Mouse (Mus musculus) layer of hippocampus, postnatal 36 days (tissue): ENCODE measurements around the gene H2-Q1. TPM values are rescaled to one million over a fixed set of nuclear protein-coding genes. Genes with fewer than 3 reads are reported as not detected.
A peak's percentile ranks its signal among the peaks of the same experiment; 100 is the strongest.
"Not testable (repeated sequence)": the region's sequence is repeated elsewhere in the genome, so short reads cannot be mapped to it uniquely, and the experiment has no call there.

Experiments used
- DNase-seq, 2 experiments: peaks; one replicate each; pipeline ENCODE4 v3.0.0; 2022
- total RNA-seq, 2 experiments: library from RNA; stranded (reverse); gene quantifications; 2 replicates each; pipeline ENCODE4 v1.2.3; 2021

The H2-Q1 gene
- total RNA-seq = under 1 TPM in 1 of 2 experiments, not detected in 1; 0.20 TPM

- no peak for DNase-seq
Observed at GRCm38 (mm10) chr17:35320327-35321081, at the start of gene H2-Q1. H2-Q1 (plus strand) TSS chr17:35320405.

DNA sequence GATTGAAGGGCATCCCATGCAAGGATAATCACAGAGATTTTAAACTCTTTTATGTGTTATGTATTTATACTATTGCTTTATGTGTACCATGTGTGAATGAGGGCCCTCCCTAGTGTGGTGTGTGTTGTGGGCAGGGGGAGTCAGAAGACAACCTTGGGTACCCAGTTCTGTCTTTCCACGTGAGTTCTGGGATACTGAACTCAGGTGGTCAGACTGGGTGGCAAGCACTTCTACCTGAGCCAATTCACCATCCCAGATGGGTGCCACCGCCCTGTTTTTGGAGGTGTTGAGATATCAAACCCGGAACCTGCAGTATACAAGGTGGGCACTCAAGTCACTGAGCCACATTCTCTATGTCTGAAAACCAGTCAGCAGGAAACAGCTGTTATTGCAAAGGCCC lies 48.0 kb upstream of the H2-Q1 start:
- no peak for DNase-seq

DNA sequence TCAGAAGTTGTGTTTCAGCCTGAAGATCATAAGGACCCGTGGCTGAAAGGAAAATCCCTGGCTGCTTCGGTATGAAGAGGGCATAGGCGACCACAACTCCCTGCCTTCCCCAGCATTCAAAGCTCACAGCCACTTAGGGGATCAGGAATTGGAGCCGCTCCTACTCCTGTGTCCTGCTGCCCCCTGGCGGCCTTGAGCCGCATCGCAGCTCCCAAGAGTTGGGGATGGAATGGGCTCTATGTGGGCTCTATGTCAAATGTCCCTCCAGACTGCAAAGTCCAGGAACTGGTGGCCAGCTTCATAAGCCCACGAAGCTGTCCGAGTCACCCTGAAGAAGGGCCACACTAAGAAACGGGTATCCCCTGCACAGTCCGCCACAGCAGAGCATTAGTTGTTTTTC lies 45.4 kb upstream of the H2-Q1 start:
- DNase-seq = peak; percentile 82 to 83

DNA sequence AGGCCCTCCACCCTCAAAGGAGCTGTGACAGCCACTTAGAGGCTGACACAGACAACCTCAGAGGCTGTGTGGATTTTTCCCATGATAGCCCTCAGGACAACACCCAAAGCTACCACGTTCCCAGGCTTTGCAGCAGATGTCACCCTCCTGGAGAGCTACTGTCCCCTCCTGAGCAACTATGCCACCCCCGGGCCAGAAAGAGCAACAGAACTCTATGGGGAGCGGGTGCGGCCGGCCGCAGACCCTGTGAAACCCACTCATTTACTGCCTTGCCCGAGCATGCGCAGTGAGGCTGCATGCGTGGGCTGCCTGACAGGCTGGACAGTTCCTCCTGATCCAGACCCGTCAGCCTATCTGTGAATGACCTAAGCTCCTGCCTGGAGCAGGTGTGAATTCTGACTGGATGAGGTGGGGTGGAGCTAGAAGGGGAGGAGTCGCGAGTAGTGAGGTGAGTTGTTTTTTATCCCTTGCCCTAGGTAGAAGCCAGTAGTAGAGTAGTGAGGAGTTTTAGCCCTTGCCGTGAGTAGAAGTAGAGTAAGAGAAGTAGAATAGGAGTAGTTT lies 43.8 kb upstream of the H2-Q1 start:
- no peak for DNase-seq

DNA sequence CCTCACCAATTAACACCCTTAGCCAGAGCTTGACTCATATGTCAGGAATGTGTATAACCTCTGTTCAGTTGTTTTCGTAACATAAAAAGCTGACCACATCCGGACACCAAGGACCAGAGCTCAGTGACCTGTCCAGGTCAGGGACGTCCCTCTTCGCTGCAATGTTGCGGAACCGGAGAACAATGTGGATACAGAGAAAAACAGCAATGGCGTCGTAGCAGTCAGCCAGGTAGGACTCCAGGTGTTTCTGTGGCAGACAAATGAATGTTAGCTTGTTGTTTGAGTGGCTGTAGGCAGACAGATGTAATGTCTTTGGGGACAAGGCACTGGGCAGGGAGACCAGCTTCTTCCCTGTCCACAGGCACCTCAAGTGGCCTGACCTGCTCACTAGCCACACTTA lies 42.2 kb upstream of the H2-Q1 start:
- DNase-seq = no peak

DNA sequence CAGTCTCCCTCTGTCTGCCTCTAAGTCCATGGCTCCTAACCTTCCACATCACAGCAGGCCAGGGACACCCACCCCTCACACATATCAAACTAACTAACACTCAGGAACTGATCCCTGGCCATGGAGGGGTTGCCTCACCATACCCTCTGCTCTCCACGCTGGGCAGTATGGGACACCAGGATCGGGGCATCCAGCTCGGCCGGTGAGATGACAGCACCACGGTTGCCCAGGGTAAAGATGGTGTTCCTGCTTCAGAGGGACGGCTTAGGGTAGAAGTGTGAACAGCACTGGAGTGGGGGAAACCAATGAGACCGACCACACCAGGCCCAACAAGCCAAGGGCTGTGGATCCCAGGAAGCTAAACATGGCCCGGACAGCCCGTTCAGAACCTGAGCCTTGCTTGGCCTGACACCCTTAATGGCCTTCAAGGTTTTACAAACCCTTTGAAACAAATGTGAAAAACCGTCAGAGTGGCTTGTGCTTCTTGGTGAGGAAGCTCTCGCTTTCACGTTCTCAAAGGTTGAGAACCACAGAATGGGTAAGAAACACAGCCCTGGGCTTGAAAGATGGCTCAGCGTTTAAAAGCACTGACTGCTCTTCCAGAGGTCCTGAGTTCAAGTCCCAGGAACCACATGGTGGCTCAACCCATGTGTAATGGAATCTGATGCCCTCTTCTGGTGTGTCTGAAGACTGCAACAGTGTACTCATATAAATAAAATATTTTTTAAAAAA lies 41.1 kb upstream of the H2-Q1 start:
- no peak for DNase-seq

GRCm38 (mm10) chr17:35280276-35280675 lies 39.9 kb upstream of the H2-Q1 start:
- no peak for DNase-seq

DNA sequence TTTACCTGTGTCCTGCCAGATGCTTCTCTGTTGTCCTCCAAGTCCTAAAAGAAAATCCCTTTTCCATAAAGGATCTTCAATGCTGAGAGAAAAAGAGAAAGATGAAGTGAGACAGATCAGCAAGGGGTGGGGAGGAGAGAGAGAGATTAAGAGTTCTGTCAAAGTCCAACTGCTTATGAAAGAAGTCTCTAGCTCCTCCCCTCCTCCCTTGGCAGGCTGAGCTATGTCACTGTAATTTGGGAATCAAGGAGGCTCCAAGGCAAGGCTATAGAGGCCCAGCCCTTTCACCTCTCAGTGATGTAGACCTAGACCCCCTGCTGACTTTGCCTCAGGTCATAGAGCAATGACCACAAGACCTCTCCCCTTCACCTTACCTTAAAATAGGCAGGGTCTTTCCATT lies 34.8 kb upstream of the H2-Q1 start:
- no peak for DNase-seq

GRCm38 (mm10) chr17:35295796-35296195 lies 24.4 kb upstream of the H2-Q1 start:
- DNase-seq = peak; percentile 11 to 18

GRCm38 (mm10) chr17:35300261-35300945 lies 19.8 kb upstream of the H2-Q1 start:
- not testable (repeated sequence) for DNase-seq

- DNase-seq = peak; percentile 84 to 89
Observed at GRCm38 (mm10) chr17:35301645-35302258, 18.5 kb upstream of the H2-Q1 start.

GRCm38 (mm10) chr17:35303271-35303670 lies 16.9 kb upstream of the H2-Q1 start:
- no peak for DNase-seq

DNA sequence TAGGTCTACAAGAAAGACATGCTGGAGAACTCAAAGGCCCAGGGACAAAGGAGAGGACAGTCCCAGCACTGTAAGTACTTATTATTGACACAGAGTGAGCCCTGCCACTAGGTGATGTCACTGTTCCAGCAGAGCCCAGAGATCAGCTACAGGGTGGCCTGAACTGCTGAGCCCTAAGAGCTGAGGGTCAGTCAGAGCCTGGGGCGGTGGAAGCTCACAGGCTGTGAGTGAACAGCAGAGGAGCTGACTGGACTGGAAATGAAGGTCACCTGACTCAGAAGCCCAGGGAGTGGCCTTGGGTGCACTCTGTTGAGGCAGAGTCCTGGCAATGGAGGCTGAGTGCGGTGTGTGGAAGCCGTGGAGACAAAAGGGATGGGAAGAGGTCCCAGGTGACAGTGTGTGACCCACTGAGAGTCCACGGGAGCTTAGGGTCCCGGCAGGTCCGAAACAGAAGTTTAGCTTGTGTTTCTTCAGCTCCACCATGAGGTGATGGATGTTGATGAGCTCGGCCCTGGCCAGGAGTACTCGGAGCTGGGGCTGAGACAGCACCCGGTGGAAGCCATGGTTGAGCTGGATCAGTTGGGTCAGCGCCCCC lies 16.4 kb upstream of the H2-Q1 start:
- DNase-seq = no peak

GRCm38 (mm10) chr17:35304478-35304877 lies 15.7 kb upstream of the H2-Q1 start:
- no peak for DNase-seq

GRCm38 (mm10) chr17:35304921-35305320 lies 15.3 kb upstream of the H2-Q1 start:
- DNase-seq = not testable (repeated sequence)

- DNase-seq = no peak
Observed at GRCm38 (mm10) chr17:35318671-35319070, 1.5 kb upstream of the H2-Q1 start.

GRCm38 (mm10) chr17:35325124-35325523 lies 4.9 kb downstream of the H2-Q1 start:
- not testable (repeated sequence) for DNase-seq

GRCm38 (mm10) chr17:35326000-35326399 lies 5.8 kb downstream of the H2-Q1 start:
- DNase-seq = not testable (repeated sequence)

- DNase-seq = not testable (repeated sequence)
Observed at GRCm38 (mm10) chr17:35329714-35330113, 9.5 kb downstream of the H2-Q1 start.

- DNase-seq = not testable (repeated sequence)
Observed at GRCm38 (mm10) chr17:35331546-35331945, 11.3 kb downstream of the H2-Q1 start.

DNA sequence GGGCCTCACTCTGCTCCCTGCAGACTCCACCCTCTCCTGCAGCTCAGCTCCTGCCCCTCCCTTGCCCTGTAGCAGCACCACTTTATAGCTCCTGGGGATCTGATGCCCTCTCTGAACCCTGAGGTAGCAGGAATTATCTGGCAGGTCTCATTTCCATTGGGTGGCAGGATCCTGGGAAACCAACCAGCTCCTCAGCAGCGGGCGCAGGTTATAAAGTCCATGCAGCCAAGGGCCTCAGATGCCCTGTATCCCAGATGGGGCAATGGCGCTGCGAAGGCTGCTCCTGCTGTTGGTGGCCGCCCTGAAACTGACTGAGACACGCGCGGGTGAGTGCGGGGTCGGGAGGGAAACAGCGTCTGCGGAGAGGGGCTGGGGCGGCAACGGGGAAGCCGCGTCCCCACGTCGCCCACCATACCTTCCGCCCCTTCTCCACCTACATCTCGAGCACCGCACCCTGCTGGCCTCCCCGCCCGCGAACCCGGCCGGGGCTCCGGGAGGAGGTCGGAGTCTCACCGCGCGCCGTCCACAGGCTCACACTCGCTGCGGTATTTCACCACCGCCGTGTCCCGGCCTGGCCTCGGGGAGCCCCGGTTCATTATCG lies 22.0 kb downstream of the H2-Q1 start, which contains the start of gene H2-Q2:
Gene H2-Q2 (plus strand): TSS at position 172 of the 601 bp plus-strand sequence.
- DNase-seq = no peak
